Mouse (Mus musculus) small intestine, adult 2 months (tissue): ENCODE results near the gene Lgi2. TPM values are rescaled to one million over a fixed set of nuclear protein-coding genes. Genes with fewer than 3 reads are reported as not detected.

ENCODE experiments used
- H3K27ac ChIP-seq: fragments of 200-500 bp; 2 replicates; pipeline ENCODE4 v1.5.1; 2012; ENCODE audit warnings: low read depth, low read length, control low read depth, inconsistent platforms; ENCODE audit not compliant: insufficient read depth
- H3K27me3 ChIP-seq: fragments of 200-500 bp; 2 replicates; pipeline ENCODE4 v1.6.1; 2012; ENCODE audit warnings: mild to moderate bottlenecking, moderate library complexity, low read length, inconsistent platforms; ENCODE audit not compliant: control insufficient read depth, insufficient read depth
- H3K36me3 ChIP-seq: fragments of 200-500 bp; 2 replicates; pipeline ENCODE4 v1.6.1; 2012; ENCODE audit warnings: mild to moderate bottlenecking, low read length, control low read depth, inconsistent platforms; ENCODE audit not compliant: control insufficient read depth, insufficient read depth
- H3K4me1 ChIP-seq: fragments of 200-500 bp; 2 replicates; pipeline ENCODE4 v1.6.1; 2012; ENCODE audit warnings: low read length, inconsistent platforms, mixed read lengths; ENCODE audit not compliant: control insufficient read depth, insufficient read depth, insufficient read length
- H3K4me3 ChIP-seq: fragments of 200-500 bp; 2 replicates; pipeline ENCODE4 v1.5.1; 2012; ENCODE audit warnings: low read depth, mild to moderate bottlenecking, control low read depth, inconsistent platforms, low read length, moderate library complexity
- CTCF ChIP-seq: fragments of 200-500 bp; IDR thresholded peaks from 2 replicates; pipeline ENCODE4 v1.5.1; 2012; ENCODE audit warnings: low read depth, mild to moderate bottlenecking, control low read depth, inconsistent platforms, low read length, moderate library complexity, mixed read lengths; ENCODE audit not compliant: insufficient replicate concordance, insufficient read length; ENCODE audit errors: extremely low read depth
- POLR2A ChIP-seq: fragments of 200-500 bp; IDR thresholded peaks from 2 replicates; pipeline ENCODE4 v1.6.1; 2012; ENCODE audit warnings: low read depth, mild to moderate bottlenecking, control low read depth, inconsistent platforms, low read length, moderate library complexity
- WGBS: fragments of 180-500 bp; shearing (Covaris S2); methylation state at CpG from one replicate; pipeline ENCODE4 v1.1.7; 2018; 5-methylcytosine and 5-hydroxymethylcytosine counted together
- polyA plus RNA-seq: library from polyadenylated mRNA; depleted of rRNA; stranded (reverse); fragments of >200 nt; gene quantifications from 2 replicates; pipeline ENCODE4 v1.2.3, GENCODE M21; 2012

The Lgi2 gene
- polyA plus RNA-seq, 1 experiment: 0.47 TPM

- Histone ChIP-seq H3K4me1 (peaks cover 2% of the 10 kb centered on the region; the same call in 1 of the 2 replicates), H3K36me3 (no peaks in the 10 kb centered on the region), H3K27ac (no peak overlapping the region), H3K27me3 (no peaks in the 10 kb centered on the region), H3K4me3 (peak overlapping the region; percentile 5)
- TF ChIP-seq POLR2A (no peak), CTCF (no peak)
- WGBS: 28% methylated on average over 21 of the region's 21 CpGs
Measured at GRCm38 (mm10) chr5:52516072-52516476, 50.2 kb downstream of the Lgi2 start.

GRCm38 (mm10) chr5:52515246-52516021 lies 50.8 kb downstream of the Lgi2 start:
- Histone ChIP-seq H3K27ac (no peak overlapping the region), H3K4me3 (no peak overlapping the region), H3K36me3 (no peaks in the 10 kb centered on the region), H3K4me1 (peaks cover 2% of the 10 kb centered on the region; the same call in 1 of the 2 replicates), H3K27me3 (no peaks in the 10 kb centered on the region)
- TF ChIP-seq POLR2A (no peak), CTCF (peak; percentile 81; the same call in 1 of the 2 replicates)
- WGBS: 29% methylated on average over 22 of the region's 22 CpGs

GRCm38 (mm10) chr5:52511089-52511488 lies 55.2 kb downstream of the Lgi2 start:
- peaks cover under 1% of the 10 kb centered on the region; the same call in 1 of the 2 replicates for H3K4me1 ChIP-seq
- H3K27me3 ChIP-seq: no peaks in the 10 kb centered on the region
- no peak for TF ChIP-seq CTCF
- TF ChIP-seq POLR2A: no peak
- 62% methylated on average over 3 of the region's 3 CpGs for WGBS
- no peak overlapping the region for H3K4me3 ChIP-seq
- no peaks in the 10 kb centered on the region for H3K36me3 ChIP-seq
- H3K27ac ChIP-seq: no peak overlapping the region

GRCm38 (mm10) chr5:52509416-52509815 lies 56.8 kb downstream of the Lgi2 start:
- H3K4me3 ChIP-seq: no peak overlapping the region
- no peak for TF ChIP-seq POLR2A
- no peak for TF ChIP-seq CTCF
- 87% methylated on average over 6 of the region's 6 CpGs for WGBS

GRCm38 (mm10) chr5:52504666-52505065 lies 61.6 kb downstream of the Lgi2 start:
- Histone ChIP-seq H3K36me3 (no peaks in the 10 kb centered on the region), H3K4me3 (no peak overlapping the region), H3K4me1 (no peaks in the 10 kb centered on the region), H3K27ac (no peak overlapping the region), H3K27me3 (no peaks in the 10 kb centered on the region)
- no peak for TF ChIP-seq POLR2A
- TF ChIP-seq CTCF: no peak
- WGBS: 81% methylated on average over 13 of the region's 13 CpGs

More at GRCm38 (mm10) chr5:52509416-52509815, 56.8 kb downstream of the Lgi2 start:
- no peaks in the 10 kb centered on the region for H3K36me3 ChIP-seq
- H3K4me1 ChIP-seq: no peaks in the 10 kb centered on the region
- no peak overlapping the region for H3K27ac ChIP-seq
- no peaks in the 10 kb centered on the region for H3K27me3 ChIP-seq

GRCm38 (mm10) chr5:52504148-52504547 lies 62.1 kb downstream of the Lgi2 start:
- Histone ChIP-seq H3K27ac (no peak overlapping the region), H3K36me3 (no peaks in the 10 kb centered on the region), H3K4me1 (no peaks in the 10 kb centered on the region), H3K27me3 (no peaks in the 10 kb centered on the region), H3K4me3 (no peak overlapping the region)
- TF ChIP-seq CTCF (no peak), POLR2A (no peak)
- 93% methylated on average over 11 of the region's 11 CpGs for WGBS

- 40% methylated on average over 14 of the region's 14 CpGs for WGBS
- no peaks in the 10 kb centered on the region for H3K4me1 ChIP-seq
- no peak overlapping the region for H3K27ac ChIP-seq
- TF ChIP-seq POLR2A (no peak), CTCF (no peak)
- no peaks in the 10 kb centered on the region for H3K27me3 ChIP-seq
- H3K36me3 ChIP-seq: no peaks in the 10 kb centered on the region
- H3K4me3 ChIP-seq: no peak overlapping the region
Measured at GRCm38 (mm10) chr5:52495671-52496070, 70.6 kb downstream of the Lgi2 start.
